Mouse (Mus musculus) lung, postnatal 25 days (tissue): Measurements from ENCODE around the gene Card9.
"Not testable (repeated sequence)": the region's sequence is repeated elsewhere in the genome, so short reads cannot be mapped to it uniquely, and the experiment has no call there.

Experiments used
- DNase-seq: peaks from one replicate; pipeline ENCODE4 v3.0.0; 2022; ENCODE audit warnings: low spot score

The Card9 gene

GRCm38 (mm10) chr2:26360772-26361171 is at the start of gene Card9:
Gene Card9, minus strand, starts transcription at chr2:26360918.
- DNase-seq, result peak; percentile 46

- DNase-seq, result no peak
Observed at GRCm38 (mm10) chr2:26410091-26410490, 49.4 kb upstream of the Card9 start.

GRCm38 (mm10) chr2:26409362-26409761 is 48.6 kb upstream of the Card9 start:
- DNase-seq, result no peak

GRCm38 (mm10) chr2:26408515-26409356 is 48.0 kb upstream of the Card9 start, which contains the start of gene Inpp5e:
Gene Inpp5e, minus strand, starts transcription at chr2:26409203.
- DNase-seq, result peak; percentile 97

- DNase-seq, result no peak
Observed at GRCm38 (mm10) chr2:26403306-26403705, 42.6 kb upstream of the Card9 start.

GRCm38 (mm10) chr2:26402265-26402664 is 41.5 kb upstream of the Card9 start:
- DNase-seq, result no peak

GRCm38 (mm10) chr2:26401023-26401422 is 40.3 kb upstream of the Card9 start:
- DNase-seq, result no peak

- DNase-seq, result no peak
Observed at GRCm38 (mm10) chr2:26400296-26400695, 39.6 kb upstream of the Card9 start.

- DNase-seq, result no peak
Observed at GRCm38 (mm10) chr2:26399647-26400046, 38.9 kb upstream of the Card9 start.

- no peak for DNase-seq
Observed at GRCm38 (mm10) chr2:26398978-26399377, 38.3 kb upstream of the Card9 start.

GRCm38 (mm10) chr2:26391617-26392016 is 30.9 kb upstream of the Card9 start:
- no peak for DNase-seq

GRCm38 (mm10) chr2:26390954-26391353 is 30.2 kb upstream of the Card9 start:
- DNase-seq, result no peak

- DNase-seq, result peak; percentile 77
Observed at GRCm38 (mm10) chr2:26389154-26389690, 28.5 kb upstream of the Card9 start, which contains the start of the genes Entr1 and Pmpca. Gene Entr1, minus strand, starts transcription at chr2:26389316. Gene Pmpca, plus strand, starts transcription at chr2:26389339.

- no peak for DNase-seq
Observed at GRCm38 (mm10) chr2:26388682-26389153, 28.0 kb upstream of the Card9 start.

- DNase-seq, result no peak
Observed at GRCm38 (mm10) chr2:26387713-26388112, 27.0 kb upstream of the Card9 start.

GRCm38 (mm10) chr2:26380871-26381270 is 20.2 kb upstream of the Card9 start:
- DNase-seq, result not testable (repeated sequence)

GRCm38 (mm10) chr2:26380131-26380771 is 19.5 kb upstream of the Card9 start, which contains the start of gene Snapc4:
Gene Snapc4, minus strand, starts transcription at chr2:26380653.
- peak; percentile 81 for DNase-seq

GRCm38 (mm10) chr2:26372396-26372795 is 11.7 kb upstream of the Card9 start:
- DNase-seq, result no peak

GRCm38 (mm10) chr2:26368572-26368971 is 7.9 kb upstream of the Card9 start:
- no peak for DNase-seq

GRCm38 (mm10) chr2:26367911-26368310 is 7.2 kb upstream of the Card9 start:
- DNase-seq, result no peak

GRCm38 (mm10) chr2:26364738-26365465 is 4.2 kb upstream of the Card9 start:
- DNase-seq, result peak; percentile 39

- no peak for DNase-seq
Observed at GRCm38 (mm10) chr2:26363481-26363880, 2.8 kb upstream of the Card9 start.
